Mouse (Mus musculus): ENCODE measurements around the gene Ap5z1. TPM values are rescaled to one million over a fixed set of nuclear protein-coding genes. Genes with fewer than 3 reads are reported as not detected.

Ap5z1 gene
- polyA plus RNA-seq, 1 experiment from 2014 or later: 12.2 TPM

GRCm38 (mm10) chr5:142432695-142433094 is 31.0 kb upstream of the Ap5z1 start:
- no peak overlapping the region for H3K27ac ChIP-seq (ENCODE audit: low read length)

GRCm38 (mm10) chr5:142434052-142434451 is 29.7 kb upstream of the Ap5z1 start:
- Histone ChIP-seq H3K27me3 (ENCODE audit: control insufficient read depth, insufficient read depth, low read depth, low read length) (no peaks in the 10 kb centered on the region), H3K4me2 (ENCODE audit: low read length) (no peak overlapping the region), H3K9me3 (replicated peaks; ENCODE audit: control insufficient read depth, low read length, poor library complexity, severe bottlenecking) (no peaks in the 10 kb centered on the region), H3K27ac (ENCODE audit: low read length) (no peak overlapping the region), H3K36me3 (ENCODE audit: control insufficient read depth, insufficient read depth, low read length) (peaks cover 15% of the 10 kb centered on the region), H3K9ac (ENCODE audit: low read depth, low read length) (no peak overlapping the region), H3K4me1 (ENCODE audit: control insufficient read depth, insufficient read depth, low read length) (no peaks in the 10 kb centered on the region; the same call in 1 of the 2 replicates), H3K4me3 (ENCODE audit: low read depth, low read length) (no peak overlapping the region)
- 75% methylated on average over 5 of the region's 5 CpGs for WGBS
- ATAC-seq: 0 out of 2 replicates have a peak, but pooled peaks have one; percentile 11

More at GRCm38 (mm10) chr5:142432695-142433094, 31.0 kb upstream of the Ap5z1 start:
- ATAC-seq: no peak
- WGBS: 92% methylated on average over 4 of the region's 4 CpGs
- H3K9me3 ChIP-seq (replicated peaks; ENCODE audit: control insufficient read depth, low read length, poor library complexity, severe bottlenecking): no peaks in the 10 kb centered on the region
- no peak overlapping the region for H3K9ac ChIP-seq (ENCODE audit: low read depth, low read length)
- peaks cover under 1% of the 10 kb centered on the region; the same call in 1 of the 2 replicates for H3K4me1 ChIP-seq (ENCODE audit: control insufficient read depth, insufficient read depth, low read length)
- no peak overlapping the region for H3K4me2 ChIP-seq (ENCODE audit: low read length)
- peaks cover 13% of the 10 kb centered on the region for H3K36me3 ChIP-seq (ENCODE audit: control insufficient read depth, insufficient read depth, low read length)
- no peak overlapping the region for H3K4me3 ChIP-seq (ENCODE audit: low read depth, low read length)
- no peaks in the 10 kb centered on the region for H3K27me3 ChIP-seq (ENCODE audit: control insufficient read depth, insufficient read depth, low read depth, low read length)

DNA sequence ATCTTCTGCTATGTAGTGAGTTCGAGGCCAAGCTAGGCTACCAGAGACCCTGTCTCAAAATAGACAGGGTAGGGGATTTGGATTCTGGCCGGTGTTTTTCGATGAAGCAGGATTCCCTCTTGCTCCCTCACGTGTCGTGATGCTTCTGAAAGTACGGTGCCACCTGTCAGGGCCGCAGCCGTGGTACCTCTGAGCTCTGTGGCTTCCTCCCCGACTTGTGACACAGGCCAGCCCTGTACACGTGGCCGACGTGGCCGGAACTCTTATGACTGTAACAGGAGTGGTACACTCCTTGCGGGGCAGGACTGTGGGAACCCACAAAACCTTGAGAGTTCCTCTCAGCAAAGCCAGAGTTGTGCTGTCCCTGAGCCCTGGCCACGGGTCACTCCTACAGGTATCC is 28.0 kb upstream of the Ap5z1 start:
- WGBS: 98% methylated on average over 15 of the region's 15 CpGs
- no peaks in the 10 kb centered on the region for H3K27me3 ChIP-seq (ENCODE audit: control insufficient read depth, insufficient read depth, low read depth, low read length)
- H3K36me3 ChIP-seq (ENCODE audit: control insufficient read depth, insufficient read depth, low read length): peaks cover 15% of the 10 kb centered on the region
- H3K27ac ChIP-seq (ENCODE audit: low read length): no peak overlapping the region
- H3K4me1 ChIP-seq (ENCODE audit: control insufficient read depth, insufficient read depth, low read length): peaks cover 15% of the 10 kb centered on the region
- ATAC-seq: no peak
- no peak overlapping the region for H3K9ac ChIP-seq (ENCODE audit: low read depth, low read length)
- no peak overlapping the region for H3K4me3 ChIP-seq (ENCODE audit: low read depth, low read length)
- H3K4me2 ChIP-seq (ENCODE audit: low read length): no peak overlapping the region
- no peaks in the 10 kb centered on the region for H3K9me3 ChIP-seq (replicated peaks; ENCODE audit: control insufficient read depth, low read length, poor library complexity, severe bottlenecking)

- no peaks in the 10 kb centered on the region for H3K27me3 ChIP-seq (ENCODE audit: control insufficient read depth, insufficient read depth, low read depth, low read length)
- H3K9me3 ChIP-seq (replicated peaks; ENCODE audit: control insufficient read depth, low read length, poor library complexity, severe bottlenecking): no peaks in the 10 kb centered on the region
- no peak overlapping the region for H3K9ac ChIP-seq (ENCODE audit: low read depth, low read length)
- 88% methylated on average over 16 of the region's 16 CpGs for WGBS
- H3K4me1 ChIP-seq (ENCODE audit: control insufficient read depth, insufficient read depth, low read length): peaks cover 19% of the 10 kb centered on the region
- peaks cover 15% of the 10 kb centered on the region for H3K36me3 ChIP-seq (ENCODE audit: control insufficient read depth, insufficient read depth, low read length)
- no peak overlapping the region for H3K27ac ChIP-seq (ENCODE audit: low read length)
- ATAC-seq: no peak
- no peak overlapping the region for H3K4me3 ChIP-seq (ENCODE audit: low read depth, low read length)
- no peak overlapping the region for H3K4me2 ChIP-seq (ENCODE audit: low read length)
Measured at GRCm38 (mm10) chr5:142438380-142438938, 25.3 kb upstream of the Ap5z1 start.

- Histone ChIP-seq H3K4me2 (ENCODE audit: low read length) (peak overlapping the region; percentile 51), H3K27me3 (ENCODE audit: control insufficient read depth, insufficient read depth, low read depth, low read length) (no peaks in the 10 kb centered on the region), H3K9me3 (replicated peaks; ENCODE audit: control insufficient read depth, low read length, poor library complexity, severe bottlenecking) (no peaks in the 10 kb centered on the region), H3K9ac (ENCODE audit: low read depth, low read length) (peak overlapping the region; percentile 48), H3K27ac (ENCODE audit: low read length) (peak overlapping the region; percentile 72), H3K4me3 (ENCODE audit: low read depth, low read length) (no peak overlapping the region; the same call in 1 of the 2 replicates), H3K4me1 (ENCODE audit: control insufficient read depth, insufficient read depth, low read length) (peaks cover 20% of the 10 kb centered on the region), H3K36me3 (ENCODE audit: control insufficient read depth, insufficient read depth, low read length) (peaks cover 15% of the 10 kb centered on the region)
- WGBS: 3% methylated on average over 12 of the region's 12 CpGs
- peak; percentile 70; the same call in 1 of the 2 replicates for ATAC-seq
Measured at GRCm38 (mm10) chr5:142439911-142440432, 23.8 kb upstream of the Ap5z1 start.

- Histone ChIP-seq H3K4me3 (ENCODE audit: low read depth, low read length) (peak overlapping the region; percentile 20), H3K27me3 (ENCODE audit: control insufficient read depth, insufficient read depth, low read depth, low read length) (no peaks in the 10 kb centered on the region), H3K9ac (ENCODE audit: low read depth, low read length) (peak overlapping the region; percentile 48), H3K4me1 (ENCODE audit: control insufficient read depth, insufficient read depth, low read length) (peaks cover 26% of the 10 kb centered on the region), H3K27ac (ENCODE audit: low read length) (peak overlapping the region; percentile 72), H3K36me3 (ENCODE audit: control insufficient read depth, insufficient read depth, low read length) (peaks cover 11% of the 10 kb centered on the region), H3K9me3 (replicated peaks; ENCODE audit: control insufficient read depth, low read length, poor library complexity, severe bottlenecking) (no peaks in the 10 kb centered on the region), H3K4me2 (ENCODE audit: low read length) (peak overlapping the region; percentile 51)
- ATAC-seq: peak; percentile 81
- WGBS: 2% methylated on average over 18 of the region's 19 CpGs
Measured at GRCm38 (mm10) chr5:142440451-142441147, 23.1 kb upstream of the Ap5z1 start.

- H3K27me3 ChIP-seq (ENCODE audit: control insufficient read depth, insufficient read depth, low read depth, low read length): no peaks in the 10 kb centered on the region
- WGBS: 67% methylated on average over 22 of the region's 22 CpGs
- H3K4me3 ChIP-seq (ENCODE audit: low read depth, low read length): no peak overlapping the region
- H3K9me3 ChIP-seq (replicated peaks; ENCODE audit: control insufficient read depth, low read length, poor library complexity, severe bottlenecking): no peaks in the 10 kb centered on the region
- peaks cover 4% of the 10 kb centered on the region; the same call in 1 of the 2 replicates for H3K36me3 ChIP-seq (ENCODE audit: control insufficient read depth, insufficient read depth, low read length)
- H3K4me2 ChIP-seq (ENCODE audit: low read length): no peak overlapping the region; the same call in 1 of the 2 replicates
- no peak for ATAC-seq
- H3K9ac ChIP-seq (ENCODE audit: low read depth, low read length): no peak overlapping the region
- peak overlapping the region; percentile 72; the same call in 1 of the 2 replicates for H3K27ac ChIP-seq (ENCODE audit: low read length)
- peaks cover 28% of the 10 kb centered on the region for H3K4me1 ChIP-seq (ENCODE audit: control insufficient read depth, insufficient read depth, low read length)
Measured at GRCm38 (mm10) chr5:142441332-142442044, 22.3 kb upstream of the Ap5z1 start.

DNA sequence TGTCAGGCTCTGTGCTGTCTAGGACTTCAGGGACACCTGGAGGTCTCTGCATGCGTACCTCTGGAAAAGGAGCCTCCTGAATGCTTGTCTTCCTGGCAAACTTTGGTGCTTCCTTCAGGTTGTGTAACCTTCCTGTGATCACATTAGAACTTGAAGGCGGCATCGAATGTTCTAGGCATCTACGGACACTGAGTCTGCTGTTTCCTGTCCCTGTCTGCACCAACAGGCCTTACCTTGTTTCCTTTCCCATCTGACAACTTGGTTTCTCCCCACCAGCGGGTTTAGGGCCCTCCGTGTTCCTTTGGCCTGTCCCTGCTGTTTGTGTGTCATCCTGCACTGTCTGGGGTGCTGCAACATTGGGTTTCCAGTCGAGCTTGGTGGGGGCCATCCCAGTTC is 21.7 kb upstream of the Ap5z1 start:
- H3K27ac ChIP-seq (ENCODE audit: low read length): no peak overlapping the region
- no peaks in the 10 kb centered on the region for H3K9me3 ChIP-seq (replicated peaks; ENCODE audit: control insufficient read depth, low read length, poor library complexity, severe bottlenecking)
- peaks cover 4% of the 10 kb centered on the region; the same call in 1 of the 2 replicates for H3K36me3 ChIP-seq (ENCODE audit: control insufficient read depth, insufficient read depth, low read length)
- H3K4me2 ChIP-seq (ENCODE audit: low read length): no peak overlapping the region
- no peak overlapping the region for H3K9ac ChIP-seq (ENCODE audit: low read depth, low read length)
- H3K27me3 ChIP-seq (ENCODE audit: control insufficient read depth, insufficient read depth, low read depth, low read length): no peaks in the 10 kb centered on the region
- H3K4me1 ChIP-seq (ENCODE audit: control insufficient read depth, insufficient read depth, low read length): peaks cover 28% of the 10 kb centered on the region
- H3K4me3 ChIP-seq (ENCODE audit: low read depth, low read length): no peak overlapping the region
- 84% methylated on average over 7 of the region's 7 CpGs for WGBS
- no peak for ATAC-seq

All from midbrain, embryonic 16.5 days (tissue).